Mouse (Mus musculus) megakaryocyte, embryonic 14.5 days (primary cell): ENCODE measurements around the gene Haus2.

Source experiments
- FLI1 ChIP-seq: IDR thresholded peaks from 2 replicates; pipeline ENCODE4 v1.6.1; 2012; ENCODE audit warnings: low read length, inconsistent platforms, mixed read lengths
- GATA1 ChIP-seq: IDR thresholded peaks from 3 replicates; pipeline ENCODE4 v1.6.1; 2012; ENCODE audit warnings: mixed read lengths, low read length, inconsistent platforms, borderline replicate concordance

DNA sequence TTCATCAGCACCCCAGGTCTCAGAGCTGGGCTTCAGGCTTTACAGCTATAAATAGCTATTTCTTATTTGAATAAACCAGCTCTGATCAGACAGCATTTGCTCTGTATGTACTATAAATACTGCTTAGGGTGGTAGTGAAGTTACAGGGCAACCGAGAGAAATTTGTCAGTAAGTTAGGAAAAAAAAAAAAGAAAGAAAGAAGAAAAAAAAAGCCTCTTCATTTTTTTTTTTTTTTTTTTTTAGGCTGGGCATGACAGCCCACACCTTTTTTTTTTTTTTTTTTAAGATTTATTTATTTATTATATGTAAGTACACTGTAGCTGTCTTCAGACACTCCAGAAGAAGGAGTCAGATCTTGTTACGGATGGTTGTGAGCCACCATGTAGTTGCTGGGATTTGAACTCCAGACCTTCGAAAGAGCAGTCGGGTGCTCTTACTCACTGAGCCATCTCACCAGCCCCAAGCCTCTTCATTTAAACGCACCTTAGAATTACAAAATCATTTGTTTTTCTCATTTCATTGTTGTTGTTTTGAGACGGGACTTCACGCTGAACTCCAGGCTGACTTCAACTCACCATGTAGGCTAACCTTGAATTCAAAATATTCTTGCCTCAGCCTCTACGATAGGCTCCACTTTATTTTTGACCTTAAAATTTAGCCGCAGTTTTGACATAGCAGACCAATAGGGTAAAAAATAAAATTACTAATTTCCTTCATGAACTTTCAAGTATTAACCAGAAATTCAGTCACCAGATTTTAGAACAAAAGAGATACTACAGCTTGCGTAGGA, 19.1 kb downstream of the Haus2 start:
- no peak for TF ChIP-seq GATA1
- no peak for TF ChIP-seq FLI1
